Mouse (Mus musculus): Measurements from ENCODE around the gene Nell1.

Gene Nell1

DNA sequence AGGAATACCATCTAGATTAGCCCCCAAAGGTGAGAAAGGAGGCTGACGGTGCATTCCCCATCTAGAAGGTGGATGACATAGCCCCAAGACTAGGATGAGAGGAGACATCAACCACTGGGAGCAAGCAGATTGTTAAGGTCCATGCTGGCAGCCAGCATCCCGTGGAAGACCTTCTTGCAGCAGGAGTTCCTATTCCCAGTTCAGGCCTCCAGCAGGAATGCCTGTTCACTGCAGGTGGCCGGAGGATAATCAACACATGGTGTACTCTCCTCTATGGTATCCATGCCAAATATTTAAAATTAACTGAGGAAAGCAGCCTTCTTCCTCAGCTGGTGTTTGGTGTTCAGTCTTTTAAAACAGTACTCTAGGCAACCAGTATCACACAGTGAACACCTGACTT lies 574.9 kb downstream of the Nell1 start:
- no peak for DNase-seq (ENCODE audit: low spot score in 2 of 2)

DNA sequence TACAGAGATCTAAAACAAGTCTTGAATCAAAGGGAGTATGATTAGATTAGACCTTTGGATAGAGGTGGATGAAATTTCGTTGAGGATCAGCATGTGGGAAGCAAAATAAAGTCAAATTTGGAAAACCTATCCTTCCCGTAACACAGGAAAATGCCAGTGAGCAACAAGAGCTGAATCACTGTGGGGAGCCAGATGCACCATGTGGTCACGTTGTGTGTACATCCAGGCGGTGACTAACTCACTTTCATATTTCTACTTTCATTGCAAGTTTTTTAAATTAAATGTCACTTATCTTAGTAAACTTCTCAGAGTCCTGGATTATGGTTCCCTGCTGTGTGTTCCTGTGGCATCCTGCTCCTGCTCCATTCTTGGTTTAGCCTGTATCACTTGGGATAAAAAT lies 576.8 kb downstream of the Nell1 start:
- DNase-seq (ENCODE audit: low spot score in 2 of 2) = no peak

DNA sequence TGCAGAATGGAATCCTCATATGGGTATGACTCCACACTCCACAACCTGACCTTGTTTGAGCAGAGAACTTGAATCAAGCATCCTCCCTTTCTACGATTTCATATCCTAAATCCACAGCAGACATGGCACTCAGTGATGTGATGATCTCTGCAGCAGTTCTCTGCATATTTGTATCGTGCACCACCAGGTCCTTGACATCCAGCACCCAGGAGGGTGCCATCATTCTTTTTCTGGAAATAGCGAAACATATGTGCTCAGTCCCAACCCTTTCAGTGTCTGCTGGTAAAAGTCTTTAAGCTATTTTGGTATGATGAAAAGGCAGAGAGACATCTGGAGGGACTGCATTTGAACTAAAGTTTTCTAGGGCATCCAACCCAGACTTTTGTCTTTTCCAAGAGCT lies 588.0 kb downstream of the Nell1 start:
- DNase-seq (ENCODE audit: low spot score in 2 of 2) = no peak

DNA sequence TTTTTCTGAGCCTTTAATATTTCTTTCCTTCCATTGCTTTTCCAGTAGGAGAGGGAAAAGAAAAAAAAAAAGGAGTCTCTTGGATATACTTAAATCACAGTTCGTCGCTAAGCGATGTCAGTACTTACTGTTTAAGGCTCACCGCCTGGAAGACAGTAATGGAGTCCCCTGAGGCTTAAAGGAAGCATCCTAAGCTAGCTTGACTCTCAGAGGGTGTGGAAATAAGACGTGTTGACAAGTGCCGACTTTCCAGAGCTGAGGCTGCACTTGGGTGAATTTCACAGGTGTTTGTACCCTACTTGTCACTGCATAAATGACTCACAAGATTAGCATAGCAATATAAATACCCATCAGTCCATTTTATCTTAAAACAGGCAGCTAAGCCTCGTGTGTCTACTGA lies 599.2 kb downstream of the Nell1 start:
- DNase-seq (ENCODE audit: low spot score in 2 of 2) = no peak

DNA sequence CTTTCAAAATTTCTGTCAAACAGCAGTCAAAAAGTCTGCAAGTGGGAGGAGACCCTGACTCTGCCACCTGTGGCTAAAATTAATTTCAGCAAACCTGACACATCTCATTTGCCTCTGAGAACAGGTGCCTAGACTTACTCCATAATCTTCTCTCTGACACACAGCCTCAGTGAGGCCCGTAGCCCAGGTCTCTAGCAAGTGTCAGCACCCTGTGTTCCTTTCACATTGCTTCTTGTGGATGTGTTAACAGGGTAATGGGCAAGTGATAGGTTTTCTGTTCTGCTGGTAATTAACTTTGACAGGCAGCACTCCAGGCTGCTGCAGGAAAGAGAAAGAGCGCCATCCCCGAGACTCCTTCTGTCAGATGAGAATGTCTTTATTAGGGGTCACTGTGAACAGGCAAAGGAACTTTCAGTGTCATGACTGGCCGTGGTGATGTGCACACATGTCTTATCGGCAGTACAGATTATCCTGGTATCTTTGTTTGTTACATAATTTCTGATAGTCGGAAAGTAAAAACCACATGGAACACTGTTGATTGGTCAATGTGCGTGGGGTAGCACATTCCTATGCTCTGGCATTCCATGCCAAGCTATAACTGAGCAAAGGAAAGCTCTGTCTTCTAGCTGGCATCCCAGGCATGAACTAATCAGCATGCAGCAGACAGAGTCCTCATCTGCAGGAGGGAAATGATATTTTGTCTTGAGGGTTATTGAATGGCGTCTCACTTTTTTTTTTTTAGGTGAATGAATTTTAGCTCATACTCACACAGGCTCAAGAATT lies 614.2 kb downstream of the Nell1 start:
- no peak for DNase-seq (ENCODE audit: low spot score in 2 of 2)

DNA sequence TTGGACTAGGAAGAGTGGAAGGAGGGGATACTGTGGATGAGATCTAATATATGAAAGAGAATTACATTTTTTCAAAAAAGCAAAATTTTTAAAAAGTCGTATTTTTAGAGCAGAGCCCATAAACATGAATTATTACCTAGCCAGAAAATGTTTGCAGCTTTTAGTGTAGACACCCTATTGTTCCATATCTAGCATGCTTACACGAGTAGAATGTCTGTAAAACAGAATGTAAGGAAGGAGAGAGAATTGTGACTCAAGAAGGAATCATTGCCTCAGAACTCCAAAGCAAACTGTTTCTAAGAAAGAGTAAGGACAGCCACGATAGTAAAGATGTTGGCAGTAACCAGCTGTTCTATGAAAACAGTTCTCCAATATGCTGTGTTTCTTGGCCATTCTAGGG lies 624.2 kb downstream of the Nell1 start, which contains the start of gene 4933405O20Rik:
4933405O20Rik (plus strand) TSS at position 301 of the 400 bp plus-strand sequence.
- no peak for DNase-seq (ENCODE audit: low spot score in 2 of 2)

DNA sequence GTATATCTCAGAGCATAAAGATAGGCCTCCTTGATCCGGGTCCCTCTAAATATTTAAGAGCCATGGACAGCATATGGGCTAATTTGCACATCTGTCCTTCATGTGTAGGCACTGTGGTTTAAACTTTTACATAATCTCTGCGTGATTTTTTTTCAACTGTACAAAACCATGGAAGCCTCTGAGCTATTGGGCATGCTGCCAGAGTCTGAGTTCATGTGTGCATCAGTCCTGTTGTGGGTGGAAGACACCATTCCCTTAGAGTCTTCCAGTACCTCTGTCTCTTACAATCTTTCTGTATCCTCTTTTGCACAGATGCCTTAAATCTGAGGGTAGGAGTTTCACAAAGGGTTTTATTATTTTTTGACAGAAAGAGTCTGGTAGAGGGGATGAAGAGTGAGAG lies 639.4 kb downstream of the Nell1 start:
- no peak for DNase-seq (ENCODE audit: low spot score in 2 of 2)

DNA sequence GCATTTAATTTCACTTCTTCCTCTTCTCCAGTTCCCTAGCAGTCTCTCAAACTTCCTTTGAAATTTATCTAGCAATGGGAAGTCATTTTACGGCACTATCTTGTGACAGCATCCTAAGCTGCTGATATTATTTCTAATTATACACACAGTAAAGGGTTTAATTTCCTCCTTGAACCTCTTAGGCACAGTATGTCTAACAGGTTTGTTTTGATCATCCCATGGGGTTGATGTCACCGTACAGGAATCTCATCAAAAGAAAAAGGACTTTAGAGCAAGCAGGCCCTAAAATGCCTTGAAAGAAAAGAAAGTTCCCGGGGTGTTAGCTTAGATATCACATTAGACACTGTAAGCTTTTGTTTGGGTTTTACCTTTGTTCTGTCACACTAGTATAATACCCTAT lies 654.5 kb downstream of the Nell1 start:
- DNase-seq (ENCODE audit: low spot score in 2 of 2) = no peak

DNA sequence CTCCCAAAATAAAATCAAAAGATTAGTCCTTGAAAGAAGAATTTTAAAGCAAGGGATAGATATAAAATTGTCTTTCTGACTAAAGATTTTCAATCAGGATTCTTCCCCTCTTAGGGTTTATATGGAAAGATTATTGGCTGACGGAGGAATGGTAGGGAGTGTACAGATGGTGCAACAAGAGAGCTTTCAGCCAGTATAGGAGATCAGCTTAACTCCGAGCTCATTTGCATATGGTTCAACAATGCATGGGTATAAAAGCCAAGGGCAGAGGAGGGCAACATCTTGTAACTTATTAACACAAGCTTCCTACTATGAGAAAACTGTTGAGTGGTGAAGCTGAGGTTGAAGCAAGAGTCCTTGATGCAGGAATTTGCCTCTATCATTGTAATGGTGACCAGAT lies 658.5 kb downstream of the Nell1 start:
- no peak for DNase-seq (ENCODE audit: low spot score in 2 of 2)

DNA sequence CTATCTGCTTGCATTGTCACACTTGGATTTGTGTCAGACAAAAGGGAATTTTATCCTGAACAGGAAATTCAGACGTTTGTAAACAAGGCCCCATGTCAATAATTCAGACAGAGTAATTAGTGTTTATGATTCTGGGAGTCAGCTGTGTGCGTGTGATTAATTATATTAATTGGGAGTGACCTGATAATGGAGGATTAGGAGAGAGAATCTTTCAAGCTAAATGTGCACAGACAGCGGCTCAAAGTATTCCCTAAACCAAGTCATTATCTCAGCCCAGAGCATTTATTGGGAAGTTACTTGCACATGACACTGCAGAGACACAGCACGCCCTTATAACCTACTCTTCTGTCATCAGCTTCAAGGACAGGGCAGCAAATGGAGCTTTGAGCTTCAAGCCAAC lies 697.6 kb downstream of the Nell1 start:
- no peak for DNase-seq (ENCODE audit: low spot score in 2 of 2)

DNA sequence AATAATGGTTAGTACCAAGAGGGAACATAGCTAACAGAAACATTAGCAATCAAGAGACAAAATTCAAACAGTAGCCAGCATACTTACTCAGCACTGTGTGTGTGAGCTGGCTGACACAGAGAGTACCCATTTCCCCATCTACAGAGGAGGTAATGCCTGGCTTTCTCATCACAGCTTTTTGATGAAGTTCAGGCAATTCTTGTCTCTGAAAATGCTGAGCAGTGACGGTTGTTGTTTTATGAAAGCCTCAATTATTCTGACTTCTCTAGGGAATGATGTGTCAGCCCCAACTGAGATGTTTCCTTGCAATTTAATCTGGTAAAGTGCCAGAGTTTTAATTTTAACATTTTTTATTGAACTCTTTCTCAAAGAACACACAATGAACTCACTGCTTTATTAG lies 700.8 kb downstream of the Nell1 start:
- DNase-seq (ENCODE audit: low spot score in 2 of 2) = no peak

DNA sequence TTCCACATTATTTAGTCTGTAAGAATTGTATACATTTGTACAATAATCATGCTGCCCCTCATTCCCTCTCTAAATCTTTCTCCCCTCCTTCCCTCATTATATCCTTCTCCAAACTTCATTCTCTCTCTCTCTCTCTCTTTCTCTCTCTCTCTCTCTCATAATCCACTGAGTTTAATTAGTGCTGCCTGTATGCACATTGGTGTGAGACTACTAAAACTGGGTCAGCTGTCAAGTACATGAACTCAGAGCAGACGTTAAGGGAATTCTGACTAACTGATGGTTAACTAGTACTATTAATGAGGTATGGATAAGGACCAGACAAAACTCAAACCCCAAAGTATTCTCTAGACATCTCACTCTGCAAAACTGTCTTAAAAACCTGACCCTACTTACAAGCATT lies 702.8 kb downstream of the Nell1 start:
- no peak for DNase-seq (ENCODE audit: low spot score in 2 of 2)

DNA sequence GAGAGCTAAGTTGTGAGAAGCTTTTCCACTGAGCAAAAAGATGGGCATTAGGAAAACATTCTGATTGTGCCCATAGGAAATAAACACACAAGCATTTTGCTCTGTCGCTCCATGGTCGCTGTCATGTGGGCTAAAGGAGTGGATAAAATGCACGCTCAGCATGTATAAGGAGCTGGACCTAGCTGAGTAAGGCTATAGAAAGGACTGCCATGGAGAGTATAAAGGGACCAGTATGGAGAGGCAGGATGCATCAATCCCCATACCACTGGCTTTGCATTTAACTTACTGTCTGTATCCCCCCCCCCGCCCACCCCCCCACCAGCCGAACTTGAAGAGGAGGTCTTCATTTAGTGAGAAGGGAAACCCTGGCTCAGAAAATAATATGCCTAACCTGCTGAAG lies 711.7 kb downstream of the Nell1 start:
- DNase-seq (ENCODE audit: low spot score in 2 of 2) = no peak

DNA sequence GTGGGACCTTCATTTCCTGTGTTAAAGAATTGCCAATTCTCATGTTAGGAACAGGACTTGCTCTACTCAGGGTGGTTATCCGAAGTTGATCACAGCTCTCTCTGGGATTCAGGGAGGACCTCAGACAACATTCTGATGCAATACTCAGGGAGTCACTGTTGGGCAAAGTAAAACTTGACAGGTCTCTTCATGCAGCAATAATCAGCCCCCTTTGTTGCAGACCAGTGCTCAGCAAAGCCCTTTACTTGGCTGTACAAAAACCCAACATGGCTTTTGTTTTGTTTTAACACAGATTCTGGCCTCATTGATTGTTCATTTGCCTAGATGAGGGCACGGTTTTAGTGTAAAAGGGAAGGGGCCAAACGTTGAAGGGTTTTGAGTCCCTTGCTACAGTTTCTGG lies 750.5 kb downstream of the Nell1 start:
- no peak for DNase-seq (ENCODE audit: low spot score in 2 of 2)

DNA sequence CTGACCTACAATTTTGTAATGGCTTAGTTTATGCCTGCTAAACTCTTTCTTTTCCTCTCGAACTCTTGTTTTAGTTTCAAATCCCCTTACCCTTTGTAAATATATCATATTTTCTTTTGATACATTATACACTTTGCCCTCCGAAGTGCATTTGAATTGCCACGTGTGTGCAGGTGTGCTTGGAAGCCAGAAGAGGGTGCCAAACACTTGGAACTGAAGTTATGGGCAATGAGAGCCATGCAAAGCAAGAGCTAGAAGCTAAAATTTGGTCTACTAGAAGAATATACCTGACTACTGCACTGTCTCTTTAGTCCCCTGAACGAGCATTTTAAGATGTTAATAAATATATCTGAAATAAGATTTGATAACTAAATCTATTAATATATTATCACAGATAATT lies 756.3 kb downstream of the Nell1 start:
- DNase-seq (ENCODE audit: low spot score in 2 of 2) = no peak

DNA sequence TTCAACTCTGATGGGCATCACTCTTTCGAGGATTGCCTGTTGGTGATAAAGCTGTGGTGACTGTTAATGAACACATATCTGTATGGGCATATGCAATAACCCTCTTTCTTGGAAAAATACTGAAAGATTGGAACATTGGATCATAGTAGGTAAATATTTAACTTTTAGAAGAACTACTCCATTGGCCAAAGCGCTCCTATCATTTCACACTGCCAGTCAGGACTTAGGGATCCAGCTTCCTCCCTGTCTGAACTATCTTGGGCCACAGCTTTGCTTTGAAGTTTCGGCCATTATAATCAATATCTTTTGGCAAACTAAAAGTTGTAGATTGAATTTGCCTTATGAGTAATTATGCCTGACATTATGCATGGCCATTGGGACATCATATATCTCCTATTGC lies 780.9 kb downstream of the Nell1 start:
- DNase-seq (ENCODE audit: low spot score in 2 of 2) = no peak

DNA sequence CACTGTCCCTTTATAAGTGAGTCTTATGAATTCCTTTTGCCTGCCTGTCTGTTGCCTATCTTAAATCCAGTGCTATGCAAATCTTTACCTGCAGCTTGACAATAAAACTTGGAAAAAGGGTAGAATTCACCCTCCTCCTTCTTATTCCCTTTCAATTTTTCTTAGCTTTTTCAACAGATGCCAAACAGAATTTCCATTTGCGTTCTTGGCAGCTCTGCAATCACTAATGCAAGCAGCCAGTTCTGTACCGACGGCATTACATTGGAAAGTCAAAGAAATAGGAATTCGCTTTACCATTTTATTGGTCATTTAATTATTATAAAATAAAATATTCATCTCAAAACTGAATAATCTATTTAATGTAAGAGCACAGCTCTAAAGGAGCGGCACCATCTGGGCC lies 781.7 kb downstream of the Nell1 start:
- DNase-seq (ENCODE audit: low spot score in 2 of 2) = no peak

DNA sequence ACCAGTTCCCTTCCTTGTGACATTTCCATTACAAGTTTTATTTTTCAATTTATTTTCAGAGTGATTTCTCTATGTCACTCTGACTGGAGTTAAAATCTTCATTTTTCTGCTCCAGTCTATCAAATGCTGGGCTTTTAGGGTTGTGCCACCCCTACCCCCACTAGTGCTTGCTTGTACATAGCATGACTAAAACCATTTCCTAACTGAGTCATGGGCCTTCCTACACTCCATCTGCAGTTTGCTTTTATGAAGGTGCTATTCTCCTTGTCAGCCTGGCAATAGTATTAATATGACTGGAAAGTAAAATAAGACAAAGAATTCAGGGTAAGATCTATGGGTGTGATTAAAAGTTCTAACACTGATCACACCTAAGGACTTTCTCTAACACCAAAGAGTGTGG lies 798.9 kb downstream of the Nell1 start:
- no peak for DNase-seq (ENCODE audit: low spot score in 2 of 2)

DNA sequence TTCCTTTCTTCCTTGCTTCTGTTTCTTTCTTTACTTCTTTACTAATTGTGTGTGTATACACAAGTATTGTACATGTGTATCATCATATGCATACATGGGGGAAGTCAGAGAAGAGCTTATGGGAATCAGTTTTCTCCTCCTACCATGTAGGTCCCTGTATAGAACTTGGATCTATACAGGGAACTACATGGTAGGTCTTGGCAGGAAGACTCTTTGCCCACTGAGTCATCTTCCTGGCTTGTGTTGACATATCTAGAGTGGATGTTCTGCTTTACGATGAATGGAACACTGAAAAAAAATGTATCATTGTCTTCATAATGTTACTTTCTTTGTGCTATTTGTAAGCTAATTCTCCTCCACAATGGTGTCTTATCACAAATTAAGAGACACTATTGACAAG lies 806.4 kb downstream of the Nell1 start:
- no peak for DNase-seq (ENCODE audit: low spot score in 2 of 2)

DNA sequence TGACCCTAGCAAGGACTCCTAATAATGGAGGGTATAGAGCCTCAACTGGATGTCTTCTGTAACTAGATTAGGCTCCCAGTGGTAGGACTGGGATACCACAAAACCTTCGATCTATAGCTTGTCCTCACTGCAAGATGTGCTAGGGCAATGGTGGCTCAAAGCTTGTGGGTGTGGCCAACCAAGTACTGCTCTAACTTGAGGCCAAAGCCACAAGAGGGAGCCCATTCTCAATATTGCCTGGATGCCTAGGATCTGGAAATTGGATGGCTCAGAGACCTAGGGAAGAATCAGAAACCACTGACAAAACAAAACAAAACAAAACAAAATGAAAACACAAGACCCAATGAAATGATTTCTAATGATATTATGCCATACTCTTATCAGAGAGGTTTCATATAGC lies 809.0 kb downstream of the Nell1 start:
- DNase-seq (ENCODE audit: low spot score in 2 of 2) = no peak

DNA sequence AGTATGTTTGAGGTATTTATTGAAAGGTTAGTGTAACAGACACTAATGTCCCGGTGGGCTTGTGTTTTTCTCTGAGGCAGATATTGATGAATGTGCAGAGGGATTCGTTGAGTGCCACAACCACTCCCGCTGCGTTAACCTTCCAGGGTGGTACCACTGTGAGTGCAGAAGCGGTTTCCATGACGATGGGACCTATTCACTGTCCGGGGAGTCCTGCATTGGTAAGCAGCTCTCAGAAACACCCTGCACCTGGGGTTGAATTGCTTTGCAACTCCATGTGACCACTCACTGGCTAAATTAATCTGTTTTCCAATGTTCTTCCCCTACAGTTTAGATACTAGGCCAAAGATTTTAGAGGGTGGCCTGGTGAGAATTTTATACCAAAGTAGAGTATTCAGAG lies 851.5 kb downstream of the Nell1 start:
- DNase-seq (ENCODE audit: low spot score in 2 of 2) = no peak

DNA sequence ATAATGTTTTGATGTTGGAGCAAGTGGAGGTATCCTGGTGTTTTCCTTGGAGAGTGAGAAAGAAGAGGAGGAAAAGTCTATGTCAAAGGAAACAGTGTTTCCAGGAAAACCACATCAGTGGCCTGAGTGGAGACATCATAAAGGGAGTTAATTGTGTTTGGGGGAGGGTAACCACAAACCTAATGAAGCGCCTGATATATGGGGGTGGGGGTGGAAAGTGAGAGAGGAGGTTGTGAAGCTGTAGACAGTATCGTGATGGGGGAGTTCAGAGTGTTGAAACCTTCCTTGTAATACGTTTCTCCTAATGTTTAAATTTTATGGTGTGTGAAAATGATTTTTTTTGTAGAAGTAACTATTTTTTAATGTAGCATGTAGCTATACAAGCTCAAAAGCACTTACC lies 858.1 kb downstream of the Nell1 start:
- DNase-seq (ENCODE audit: low spot score in 2 of 2) = no peak

DNA sequence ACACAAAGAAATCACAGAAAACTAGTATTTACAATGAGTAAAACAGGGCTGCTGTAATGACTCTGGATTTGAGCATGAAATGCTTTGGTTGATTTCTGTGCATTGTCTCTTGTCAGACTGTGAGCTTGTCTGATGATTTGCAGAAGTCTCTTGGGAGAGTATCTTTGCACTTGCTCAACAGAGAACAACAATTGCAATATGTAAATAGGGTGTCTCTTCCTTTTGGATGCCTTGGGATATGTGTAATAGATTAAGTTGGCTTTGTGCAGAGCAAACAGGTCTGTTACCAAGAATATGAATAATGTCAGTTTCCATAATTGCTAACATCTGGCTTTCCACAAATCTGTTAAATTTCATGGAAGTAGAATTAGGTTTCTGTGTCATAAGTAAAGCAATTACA lies 868.0 kb downstream of the Nell1 start:
- DNase-seq (ENCODE audit: low spot score in 2 of 2) = no peak

DNA sequence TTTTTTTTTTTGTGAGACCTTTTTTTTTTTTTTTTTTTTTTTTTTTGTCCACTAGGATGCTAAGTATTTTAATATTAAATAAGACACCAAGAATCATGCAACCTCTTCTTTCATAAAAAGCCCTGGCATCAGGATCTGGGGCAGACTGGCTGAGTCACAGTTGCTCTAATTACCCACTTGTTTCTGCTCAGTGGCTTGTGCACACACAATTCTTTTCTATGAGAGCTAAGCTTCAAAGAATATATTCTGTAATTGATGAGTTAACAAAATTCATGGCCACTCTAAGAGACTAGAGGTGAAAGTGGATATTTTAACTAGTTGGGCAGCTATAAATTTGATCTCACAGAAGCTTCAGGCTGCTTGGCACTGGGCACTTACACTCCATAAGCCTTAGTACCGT lies 873.3 kb downstream of the Nell1 start:
- no peak for DNase-seq (ENCODE audit: low spot score in 2 of 2)

All from thymus, postnatal 10 days (tissue).